Mouse (Mus musculus) thymus, postnatal 36 days (tissue): ENCODE results near the gene Marc2.

ENCODE experiments used
- DNase-seq, 2 experiments: peaks; one replicate each; pipeline ENCODE4 v3.0.0; 2022; ENCODE audit warnings: mixed read lengths in 2 of 2

Gene Marc2

GRCm38 (mm10) chr1:184853339-184853738 is 7.1 kb upstream of the Marc2 start:
- peak; percentile 62 for DNase-seq

GRCm38 (mm10) chr1:184851741-184852618 is 5.7 kb upstream of the Marc2 start:
- DNase-seq = peak; percentile 51 to 52

- DNase-seq = no peak
These were observed 4.9 kb upstream of the Marc2 start for GRCm38 (mm10) chr1:184851166-184851565.

- no peak for DNase-seq
These were observed 722 bp upstream of the Marc2 start for GRCm38 (mm10) chr1:184846973-184847372.

GRCm38 (mm10) chr1:184845111-184846071 is 860 bp downstream of the Marc2 start:
- peak; percentile 86 to 87 for DNase-seq

GRCm38 (mm10) chr1:184844326-184845066 is 1.8 kb downstream of the Marc2 start:
- peak; percentile 22 to 30 for DNase-seq

GRCm38 (mm10) chr1:184837649-184838048 is 8.6 kb downstream of the Marc2 start:
- DNase-seq = no peak

- DNase-seq = no peak
These were observed 9.9 kb downstream of the Marc2 start for GRCm38 (mm10) chr1:184836350-184836749.

- no peak for DNase-seq
These were observed 12.8 kb downstream of the Marc2 start for GRCm38 (mm10) chr1:184833499-184833898.

- DNase-seq = no peak
These were observed 14.0 kb downstream of the Marc2 start for GRCm38 (mm10) chr1:184832211-184832610.

- no peak for DNase-seq
These were observed 16.4 kb downstream of the Marc2 start for GRCm38 (mm10) chr1:184829897-184830296.

GRCm38 (mm10) chr1:184827175-184827701 is 19.0 kb downstream of the Marc2 start:
- no peak for DNase-seq

- DNase-seq = peak in 1 of 2 experiments; percentile 18
These were observed 21.2 kb downstream of the Marc2 start for GRCm38 (mm10) chr1:184825093-184825492.

GRCm38 (mm10) chr1:184824439-184824851 is 21.8 kb downstream of the Marc2 start:
- peak; percentile 68 to 73 for DNase-seq

- no peak for DNase-seq
These were observed 23.6 kb downstream of the Marc2 start for GRCm38 (mm10) chr1:184822678-184823077.

GRCm38 (mm10) chr1:184817768-184818167 is 28.5 kb downstream of the Marc2 start:
- DNase-seq = no peak

- no peak for DNase-seq
These were observed 34.5 kb downstream of the Marc2 start for GRCm38 (mm10) chr1:184811716-184812250.

- DNase-seq = no peak
These were observed 35.3 kb downstream of the Marc2 start, which contains the start of gene Marc1 for GRCm38 (mm10) chr1:184810780-184811575. Marc1 (minus strand) TSS chr1:184811313.

GRCm38 (mm10) chr1:184809578-184810001 is 36.7 kb downstream of the Marc2 start:
- no peak for DNase-seq

- DNase-seq = no peak
These were observed 37.7 kb downstream of the Marc2 start for GRCm38 (mm10) chr1:184808418-184809012.
